Mouse (Mus musculus) E14TG2a.4 (cell line): Measurements from ENCODE around the gene Zfp108.

Source experiments
- CTCF ChIP-seq: conservative IDR thresholded peaks from 2 replicates; pipeline ENCODE4 v1.5.1; 2014; ENCODE audit warnings: low read length
- NANOG ChIP-seq: IDR thresholded peaks from 2 replicates; pipeline ENCODE4 v1.6.1; 2014; ENCODE audit warnings: borderline replicate concordance, low read length, mixed read lengths
- POU5F1 ChIP-seq: IDR thresholded peaks from 2 replicates; pipeline ENCODE4 v1.6.1; 2014; ENCODE audit warnings: low read length, borderline replicate concordance

- TF ChIP-seq NANOG (no peak), CTCF (no peak), POU5F1 (no peak)
Observed at GRCm38 (mm10) chr7:24207488-24208261, 46.9 kb upstream of the Zfp108 start.
